Mouse (Mus musculus) right cerebral cortex, postnatal 4 days (tissue): ENCODE measurements around the gene Ahrr.

Source experiments
- DNase-seq: peaks from one replicate; pipeline ENCODE4 v3.0.0-alpha.2; 2022

Gene Ahrr

GRCm38 (mm10) chr13:74237574-74237973 lies 54.6 kb downstream of the Ahrr start:
- no peak for DNase-seq

GRCm38 (mm10) chr13:74220659-74221058 lies 71.5 kb downstream of the Ahrr start:
- DNase-seq: no peak

- no peak for DNase-seq
Measured at GRCm38 (mm10) chr13:74218441-74218840, 73.7 kb downstream of the Ahrr start.

- peak; percentile 15 for DNase-seq
Measured at GRCm38 (mm10) chr13:74208986-74209345, 83.2 kb downstream of the Ahrr start.

GRCm38 (mm10) chr13:74208317-74208985 lies 83.7 kb downstream of the Ahrr start, which contains the start of gene Exoc3:
Exoc3 (minus strand) TSS chr13:74208732.
- peak; percentile 85 for DNase-seq

GRCm38 (mm10) chr13:74196451-74196850 lies 95.7 kb downstream of the Ahrr start:
- DNase-seq: no peak

GRCm38 (mm10) chr13:74192613-74193012 lies 99.5 kb downstream of the Ahrr start:
- DNase-seq: no peak

GRCm38 (mm10) chr13:74183011-74183695 lies 109.0 kb downstream of the Ahrr start:
- no peak for DNase-seq

GRCm38 (mm10) chr13:74172036-74172435 lies 120.1 kb downstream of the Ahrr start:
- DNase-seq: no peak

GRCm38 (mm10) chr13:74169446-74170164 lies 122.5 kb downstream of the Ahrr start:
- no peak for DNase-seq

GRCm38 (mm10) chr13:74167492-74167891 lies 124.6 kb downstream of the Ahrr start:
- peak; percentile 5 for DNase-seq

- DNase-seq: no peak
Measured at GRCm38 (mm10) chr13:74167057-74167413, 125.1 kb downstream of the Ahrr start.

GRCm38 (mm10) chr13:74166348-74167056 lies 125.6 kb downstream of the Ahrr start:
- peak; percentile 73 for DNase-seq
